Mouse (Mus musculus) brain, embryonic 14.5 days (tissue): ENCODE results near the gene Prdm5.

Source experiments
- CTCF ChIP-seq: fragments of 200-500 bp; IDR thresholded peaks from 2 replicates; pipeline ENCODE4 v1.5.1; 2012; ENCODE audit warnings: inconsistent platforms, mild to moderate bottlenecking, moderate library complexity, borderline replicate concordance; ENCODE audit not compliant: insufficient read depth, insufficient read length; ENCODE audit errors: extremely low read depth
- POLR2A ChIP-seq: fragments of 200-500 bp; IDR thresholded peaks from 2 replicates; pipeline ENCODE4 v1.6.1; 2012; ENCODE audit warnings: mild to moderate bottlenecking, inconsistent platforms, borderline replicate concordance; ENCODE audit not compliant: poor library complexity, insufficient read depth, insufficient read length, severe bottlenecking; ENCODE audit errors: extremely low read depth

DNA sequence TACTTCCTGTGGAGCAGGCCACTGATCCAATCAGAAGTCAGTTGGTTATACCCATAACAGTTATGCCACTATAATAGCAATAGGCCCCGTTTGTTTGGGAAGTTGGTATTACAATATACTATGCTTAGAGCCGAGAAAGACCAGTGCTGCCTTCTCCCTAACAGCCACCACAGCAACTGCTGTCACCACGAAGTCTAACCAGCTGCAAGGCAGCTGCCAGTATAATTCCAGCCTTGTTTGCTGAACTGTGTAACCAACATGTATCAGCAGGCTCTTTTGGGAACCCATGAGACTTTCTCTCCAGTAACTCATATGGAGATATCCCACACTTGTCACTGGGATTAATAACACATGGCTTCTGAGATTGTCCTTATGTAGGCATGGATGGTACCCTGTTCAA, 19.6 kb downstream of the Prdm5 start:
- TF ChIP-seq CTCF, result no peak
- no peak for TF ChIP-seq POLR2A
